Mouse (Mus musculus) limb, embryonic 14.5 days (tissue): ENCODE data around the gene 1700030J22Rik. TPM values are rescaled to one million over a fixed set of nuclear protein-coding genes. Genes with fewer than 3 reads are reported as not detected.

ENCODE experiments used
- ATAC-seq: fragments of 200-750 bp; cut with Nextera tagmentation; 2 replicates; pipeline ENCODE4 v1.8.0; 2017; ENCODE audit warnings: low read depth, moderate number of reproducible peaks, moderate TSS enrichment; ENCODE audit not compliant: low FRiP score
- DNase-seq: peaks from one replicate; pipeline ENCODE4 v3.0.0-alpha.2; 2015; ENCODE audit warnings: low spot score
- H3K27ac ChIP-seq: fragments of 300-500 bp; sonication (generic); replicated peaks from 2 replicates; pipeline ENCODE4 v1.5.1; 2014; ENCODE audit warnings: low read depth, mild to moderate bottlenecking, low read length, moderate library complexity, mixed read lengths
- H3K27me3 ChIP-seq: fragments of 300-500 bp; sonication (generic); 2 replicates; pipeline ENCODE4 v1.6.1; 2014; ENCODE audit warnings: low read length, mixed read lengths; ENCODE audit not compliant: control insufficient read depth, insufficient read depth
- H3K36me3 ChIP-seq: fragments of 300-500 bp; sonication (generic); 2 replicates; pipeline ENCODE4 v1.6.1; 2014; ENCODE audit warnings: mild to moderate bottlenecking, low read length, moderate library complexity, mixed read lengths; ENCODE audit not compliant: control insufficient read depth, insufficient read depth
- H3K4me1 ChIP-seq: fragments of 300-500 bp; sonication (generic); 2 replicates; pipeline ENCODE4 v1.6.1; 2014; ENCODE audit warnings: antibody characterized with exemption, low read length, mixed read lengths; ENCODE audit not compliant: control insufficient read depth, insufficient read depth
- H3K4me2 ChIP-seq: fragments of 300-500 bp; sonication (generic); replicated peaks from 2 replicates; pipeline ENCODE4 v1.6.1; 2014; ENCODE audit warnings: low read depth, mild to moderate bottlenecking, low read length, moderate library complexity; ENCODE audit not compliant: severe bottlenecking
- H3K4me3 ChIP-seq: fragments of 300-500 bp; sonication (generic); replicated peaks from 2 replicates; pipeline ENCODE4 v1.5.1; 2014; ENCODE audit warnings: low read length
- H3K9ac ChIP-seq: fragments of 300-500 bp; sonication (generic); 2 replicates; pipeline ENCODE4 v1.6.1; 2014; ENCODE audit warnings: mild to moderate bottlenecking, low read depth, low read length, moderate library complexity; ENCODE audit not compliant: severe bottlenecking
- H3K9me3 ChIP-seq: fragments of 300-500 bp; sonication (generic); 2 replicates; pipeline ENCODE4 v1.6.1; 2016; ENCODE audit warnings: low read length; ENCODE audit not compliant: control insufficient read depth
- POLR2A ChIP-seq: fragments of 200-500 bp; IDR thresholded peaks from 2 replicates; pipeline ENCODE4 v1.8.0; 2012; ENCODE audit warnings: inconsistent platforms, mild to moderate bottlenecking, moderate library complexity, borderline replicate concordance; ENCODE audit not compliant: insufficient read depth, insufficient read length; ENCODE audit errors: extremely low read depth
- WGBS: fragments of 180-500 bp; shearing (Covaris S2); extraction: QIAGEN DNeasy Blood & Tissue Kit; methylation state at CpG from one replicate; pipeline ENCODE4 v1.1.7; 2014; 5-methylcytosine and 5-hydroxymethylcytosine counted together
- polyA plus RNA-seq, 2 experiments: library from polyadenylated mRNA; depleted of rRNA in 1 of 2; stranded (reverse) in 1 of 2; unstranded in 1 of 2; fragments of >200 nt; fragmentation: Nextera tagmentation in 1 of 2; extraction: Ambion mirVana in 1 of 2; gene quantifications; 2 replicates each; pipeline versions ENCODE4 v1.2.1 to v1.2.3; 2012 to 2014

Gene 1700030J22Rik
- polyA plus RNA-seq, 2 experiments: 0.74 to 1.1 TPM

GRCm38 (mm10) chr8:116934976-116935375 is 43.8 kb downstream of the 1700030J22Rik start:
- H3K4me2 ChIP-seq: no peak overlapping the region
- no peak overlapping the region for H3K27ac ChIP-seq
- no peak overlapping the region for H3K9ac ChIP-seq
- no peak for ATAC-seq
- TF ChIP-seq POLR2A: no peak
- no peak for DNase-seq
- H3K27me3 ChIP-seq: no peaks in the 10 kb centered on the region
- H3K36me3 ChIP-seq: peaks cover 67% of the 10 kb centered on the region
- no peaks in the 10 kb centered on the region for H3K4me1 ChIP-seq
- H3K4me3 ChIP-seq: no peak overlapping the region
- 95% methylated on average over 4 of the region's 4 CpGs for WGBS
- no peaks in the 10 kb centered on the region for H3K9me3 ChIP-seq

- H3K9ac ChIP-seq: no peak overlapping the region
- DNase-seq: no peak
- peaks cover 44% of the 10 kb centered on the region for H3K36me3 ChIP-seq
- H3K27me3 ChIP-seq: no peaks in the 10 kb centered on the region
- H3K9me3 ChIP-seq: no peaks in the 10 kb centered on the region
- H3K4me3 ChIP-seq: no peak overlapping the region
- no peak for TF ChIP-seq POLR2A
- 88% methylated on average over 5 of the region's 5 CpGs for WGBS
- H3K4me1 ChIP-seq: no peaks in the 10 kb centered on the region
- ATAC-seq: no peak
- H3K27ac ChIP-seq: no peak overlapping the region
- H3K4me2 ChIP-seq: no peak overlapping the region
These were observed 50.2 kb downstream of the 1700030J22Rik start for GRCm38 (mm10) chr8:116928588-116928987.

- Histone ChIP-seq H3K27me3 (no peaks in the 10 kb centered on the region), H3K27ac (no peak overlapping the region), H3K4me1 (no peaks in the 10 kb centered on the region), H3K4me3 (no peak overlapping the region), H3K9ac (no peak overlapping the region), H3K36me3 (peaks cover 38% of the 10 kb centered on the region), H3K9me3 (no peaks in the 10 kb centered on the region), H3K4me2 (no peak overlapping the region)
- WGBS: 82% methylated on average over 9 of the region's 9 CpGs
- TF ChIP-seq POLR2A: no peak
- ATAC-seq (no peak), DNase-seq (no peak)
These were observed 50.9 kb downstream of the 1700030J22Rik start for GRCm38 (mm10) chr8:116927880-116928279.

GRCm38 (mm10) chr8:116923526-116923925 is 55.2 kb downstream of the 1700030J22Rik start:
- no peaks in the 10 kb centered on the region for H3K27me3 ChIP-seq
- peaks cover 4% of the 10 kb centered on the region for H3K4me1 ChIP-seq
- TF ChIP-seq POLR2A: no peak
- no peak overlapping the region for H3K4me3 ChIP-seq
- DNase-seq (no peak), ATAC-seq (no peak)
- 91% methylated on average over 8 of the region's 8 CpGs for WGBS
- H3K9me3 ChIP-seq: no peaks in the 10 kb centered on the region
- no peak overlapping the region for H3K9ac ChIP-seq
- no peak overlapping the region for H3K4me2 ChIP-seq
- H3K36me3 ChIP-seq: peaks cover 17% of the 10 kb centered on the region
- no peak overlapping the region for H3K27ac ChIP-seq

GRCm38 (mm10) chr8:116922060-116922757 is 56.5 kb downstream of the 1700030J22Rik start:
- no peaks in the 10 kb centered on the region for H3K27me3 ChIP-seq
- H3K27ac ChIP-seq: 0 out of 2 replicates have a peak overlapping the region, but pooled peaks have one; percentile 64
- ATAC-seq: no peak
- 21% methylated on average over 17 of the region's 17 CpGs for WGBS
- peak overlapping the region; percentile 73 for H3K4me2 ChIP-seq
- H3K4me1 ChIP-seq: peaks cover 4% of the 10 kb centered on the region
- DNase-seq: no peak
- H3K36me3 ChIP-seq: peaks cover 12% of the 10 kb centered on the region; the same call in 1 of the 2 replicates
- TF ChIP-seq POLR2A: no peak
- H3K4me3 ChIP-seq: peak overlapping the region; percentile 74
- no peaks in the 10 kb centered on the region for H3K9me3 ChIP-seq
- H3K9ac ChIP-seq: peak overlapping the region; percentile 77
